Mouse (Mus musculus): ENCODE measurements at regions not wholly inside any gene's neighbourhood (a gene's known extent, or its start where the extent isn't known, plus 50 kb on each side); places are given as distances from the start of the nearest gene placed in this dataset.

- Histone ChIP-seq H3K9me3 (replicated peaks) (peaks cover 31% of the 10 kb centered on the region), H3K27me3 (ENCODE audit: insufficient read depth, low read length) (no peaks in the 10 kb centered on the region)
These were observed 169.8 kb downstream of the Gm12689 start for GRCm38 (mm10) chr4:99465493-99465892.

GRCm38 (mm10) chr4:99475701-99476218, 180.1 kb downstream of the Gm12689 start:
- Histone ChIP-seq H3K27me3 (ENCODE audit: insufficient read depth, low read length) (no peaks in the 10 kb centered on the region), H3K36me3 (replicated peaks) (no peaks in the 10 kb centered on the region), H3K4me3 (ENCODE audit: low read depth, low read length) (no peak overlapping the region), H3K4me1 (ENCODE audit: insufficient read depth, low read depth, low read length) (no peaks in the 10 kb centered on the region), H3K9me3 (replicated peaks) (peaks cover 26% of the 10 kb centered on the region)
- ATAC-seq (ENCODE audit: extremely low read depth, insufficient number of reproducible peaks, low FRiP score, poor library complexity, severe bottlenecking) = no peak
- DNase-seq (ENCODE audit: low spot score) = no peak
- no peak for TF ChIP-seq GATA1 (IDR thresholded peaks at IDR 0.05; ENCODE audit: borderline replicate concordance, low read length)

More at GRCm38 (mm10) chr4:99465493-99465892, 169.8 kb downstream of the Gm12689 start:
- H3K4me3 ChIP-seq (ENCODE audit: low read depth, low read length) = no peak overlapping the region
- H3K36me3 ChIP-seq (replicated peaks) = no peaks in the 10 kb centered on the region
- ATAC-seq (ENCODE audit: extremely low read depth, insufficient number of reproducible peaks, low FRiP score, poor library complexity, severe bottlenecking) (no peak), DNase-seq (ENCODE audit: low spot score) (no peak)
- TF ChIP-seq TAL1 (conservative IDR thresholded peaks at IDR 0.05; ENCODE audit: low read depth, low read length) = no peak
- no peak for TF ChIP-seq GATA1 (IDR thresholded peaks at IDR 0.05; ENCODE audit: borderline replicate concordance, low read length)
- no peak for TF ChIP-seq GATA2 (IDR thresholded peaks at IDR 0.05; ENCODE audit: borderline replicate concordance, low read depth, low read length)
- TF ChIP-seq CTCF (IDR thresholded peaks at IDR 0.05; ENCODE audit: low read depth, low read length) = no peak
- no peak for TF ChIP-seq POLR2AphosphoS5 (IDR thresholded peaks at IDR 0.05; ENCODE audit: insufficient replicate concordance, low read depth, low read length)
- no peaks in the 10 kb centered on the region for H3K4me1 ChIP-seq (ENCODE audit: insufficient read depth, low read depth, low read length)

- Histone ChIP-seq H3K27me3 (ENCODE audit: insufficient read depth, low read length) (no peaks in the 10 kb centered on the region), H3K9me3 (replicated peaks) (peaks cover 41% of the 10 kb centered on the region), H3K36me3 (replicated peaks) (no peaks in the 10 kb centered on the region), H3K4me1 (ENCODE audit: insufficient read depth, low read depth, low read length) (no peaks in the 10 kb centered on the region), H3K4me3 (ENCODE audit: low read depth, low read length) (no peak overlapping the region)
- no peak for DNase-seq (ENCODE audit: low spot score)
- no peak for ATAC-seq (ENCODE audit: extremely low read depth, insufficient number of reproducible peaks, low FRiP score, poor library complexity, severe bottlenecking)
- TF ChIP-seq GATA2 (IDR thresholded peaks at IDR 0.05; ENCODE audit: borderline replicate concordance, low read depth, low read length) = no peak
- no peak for TF ChIP-seq CTCF (IDR thresholded peaks at IDR 0.05; ENCODE audit: low read depth, low read length)
- no peak for TF ChIP-seq POLR2AphosphoS5 (IDR thresholded peaks at IDR 0.05; ENCODE audit: insufficient replicate concordance, low read depth, low read length)
- TF ChIP-seq GATA1 (IDR thresholded peaks at IDR 0.05; ENCODE audit: borderline replicate concordance, low read length) = no peak
- TF ChIP-seq TAL1 (conservative IDR thresholded peaks at IDR 0.05; ENCODE audit: low read depth, low read length) = no peak
These were observed 171.8 kb upstream of the Foxd3 start for GRCm38 (mm10) chr4:99484271-99484670.

- Histone ChIP-seq H3K4me3 (ENCODE audit: low read depth, low read length) (no peak overlapping the region), H3K36me3 (replicated peaks) (no peaks in the 10 kb centered on the region), H3K9me3 (replicated peaks) (peaks cover 40% of the 10 kb centered on the region), H3K27me3 (ENCODE audit: insufficient read depth, low read length) (no peaks in the 10 kb centered on the region), H3K4me1 (ENCODE audit: insufficient read depth, low read depth, low read length) (no peaks in the 10 kb centered on the region)
- TF ChIP-seq POLR2AphosphoS5 (IDR thresholded peaks at IDR 0.05; ENCODE audit: insufficient replicate concordance, low read depth, low read length) = no peak
- no peak for TF ChIP-seq GATA2 (IDR thresholded peaks at IDR 0.05; ENCODE audit: borderline replicate concordance, low read depth, low read length)
- no peak for TF ChIP-seq GATA1 (IDR thresholded peaks at IDR 0.05; ENCODE audit: borderline replicate concordance, low read length)
- no peak for TF ChIP-seq TAL1 (conservative IDR thresholded peaks at IDR 0.05; ENCODE audit: low read depth, low read length)
- no peak for TF ChIP-seq CTCF (IDR thresholded peaks at IDR 0.05; ENCODE audit: low read depth, low read length)
- no peak for ATAC-seq (ENCODE audit: extremely low read depth, insufficient number of reproducible peaks, low FRiP score, poor library complexity, severe bottlenecking)
- DNase-seq (ENCODE audit: low spot score) = no peak
These were observed 164.3 kb upstream of the Foxd3 start for GRCm38 (mm10) chr4:99491536-99492514.

GRCm38 (mm10) chr4:99503221-99503744, 152.8 kb upstream of the Foxd3 start:
- TF ChIP-seq GATA1 (IDR thresholded peaks at IDR 0.05; ENCODE audit: borderline replicate concordance, low read length) = no peak
- TF ChIP-seq CTCF (IDR thresholded peaks at IDR 0.05; ENCODE audit: low read depth, low read length) = no peak
- no peak for TF ChIP-seq TAL1 (conservative IDR thresholded peaks at IDR 0.05; ENCODE audit: low read depth, low read length)
- TF ChIP-seq GATA2 (IDR thresholded peaks at IDR 0.05; ENCODE audit: borderline replicate concordance, low read depth, low read length) = no peak
- no peak for TF ChIP-seq POLR2AphosphoS5 (IDR thresholded peaks at IDR 0.05; ENCODE audit: insufficient replicate concordance, low read depth, low read length)
- Histone ChIP-seq H3K4me3 (ENCODE audit: low read depth, low read length) (no peak overlapping the region), H3K36me3 (replicated peaks) (no peaks in the 10 kb centered on the region), H3K4me1 (ENCODE audit: insufficient read depth, low read depth, low read length) (no peaks in the 10 kb centered on the region), H3K9me3 (replicated peaks) (peaks cover 16% of the 10 kb centered on the region), H3K27me3 (ENCODE audit: insufficient read depth, low read length) (no peaks in the 10 kb centered on the region)
- ATAC-seq (ENCODE audit: extremely low read depth, insufficient number of reproducible peaks, low FRiP score, poor library complexity, severe bottlenecking) (no peak), DNase-seq (ENCODE audit: low spot score) (no peak)

- DNase-seq (ENCODE audit: low spot score) (no peak), ATAC-seq (ENCODE audit: extremely low read depth, insufficient number of reproducible peaks, low FRiP score, poor library complexity, severe bottlenecking) (no peak)
- Histone ChIP-seq H3K27me3 (ENCODE audit: insufficient read depth, low read length) (no peaks in the 10 kb centered on the region), H3K4me1 (ENCODE audit: insufficient read depth, low read depth, low read length) (no peaks in the 10 kb centered on the region), H3K9me3 (replicated peaks) (peaks cover 38% of the 10 kb centered on the region), H3K36me3 (replicated peaks) (no peaks in the 10 kb centered on the region), H3K4me3 (ENCODE audit: low read depth, low read length) (no peak overlapping the region)
- TF ChIP-seq GATA2 (IDR thresholded peaks at IDR 0.05; ENCODE audit: borderline replicate concordance, low read depth, low read length) = no peak
- no peak for TF ChIP-seq CTCF (IDR thresholded peaks at IDR 0.05; ENCODE audit: low read depth, low read length)
- no peak for TF ChIP-seq TAL1 (conservative IDR thresholded peaks at IDR 0.05; ENCODE audit: low read depth, low read length)
- no peak for TF ChIP-seq POLR2AphosphoS5 (IDR thresholded peaks at IDR 0.05; ENCODE audit: insufficient replicate concordance, low read depth, low read length)
- no peak for TF ChIP-seq GATA1 (IDR thresholded peaks at IDR 0.05; ENCODE audit: borderline replicate concordance, low read length)
These were observed 144.1 kb upstream of the Foxd3 start for GRCm38 (mm10) chr4:99511993-99512392.
